Mouse (Mus musculus): ENCODE results near the gene Gcc1. TPM values are rescaled to one million over a fixed set of nuclear protein-coding genes. Genes with fewer than 3 reads are reported as not detected.

Gene Gcc1
- total RNA-seq (2021): 10 to 100 TPM; 20.2 to 20.7 TPM
- long read RNA-seq, experiment 1, full-length matches to known transcripts: 14 of 22 reads
- long read RNA-seq, experiment 1, partial matches to known transcripts: 0 of 22 reads
- long read RNA-seq, experiment 1, other reads (novel, unspliced or antisense): 8 of 22 reads
- long read RNA-seq, experiment 2, full-length matches to known transcripts: 8 of 12 reads
- long read RNA-seq, experiment 2, partial matches to known transcripts: 0 of 12 reads
- long read RNA-seq, experiment 2, other reads (novel, unspliced or antisense): 4 of 12 reads

DNA sequence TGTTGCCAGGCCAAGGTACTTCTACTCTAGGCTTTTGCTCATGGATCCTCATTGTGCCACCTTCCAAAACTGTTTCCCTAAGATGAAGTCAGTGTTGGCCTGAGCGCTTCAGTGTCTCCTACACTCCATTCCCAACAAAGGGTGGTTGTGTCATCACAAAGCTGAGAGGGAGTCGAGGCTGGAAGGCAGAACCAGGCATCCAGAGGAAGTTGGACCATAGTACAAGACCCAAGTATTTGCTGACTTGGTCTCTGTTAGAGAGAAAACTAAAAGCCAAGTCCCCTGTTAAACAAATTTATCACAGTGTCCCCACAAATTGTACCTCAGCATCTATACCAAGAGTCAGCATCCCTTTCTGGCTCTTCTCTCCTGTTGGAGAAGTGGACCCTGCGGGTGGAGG lies at the start of gene Gcc1:
TSS of gene Gcc1 (minus strand) at position 101 of the 400 bp plus-strand sequence.
- no peak for DNase-seq (ENCODE audit: low spot score in 2 of 2)

GRCm38 (mm10) chr6:28474839-28475238 lies 46.6 kb upstream of the Gcc1 start, which contains the start of gene Snd1:
TSS of gene Snd1 (plus strand) at chr6:28475139.
- DNase-seq (ENCODE audit: low spot score in 2 of 2): no peak

DNA sequence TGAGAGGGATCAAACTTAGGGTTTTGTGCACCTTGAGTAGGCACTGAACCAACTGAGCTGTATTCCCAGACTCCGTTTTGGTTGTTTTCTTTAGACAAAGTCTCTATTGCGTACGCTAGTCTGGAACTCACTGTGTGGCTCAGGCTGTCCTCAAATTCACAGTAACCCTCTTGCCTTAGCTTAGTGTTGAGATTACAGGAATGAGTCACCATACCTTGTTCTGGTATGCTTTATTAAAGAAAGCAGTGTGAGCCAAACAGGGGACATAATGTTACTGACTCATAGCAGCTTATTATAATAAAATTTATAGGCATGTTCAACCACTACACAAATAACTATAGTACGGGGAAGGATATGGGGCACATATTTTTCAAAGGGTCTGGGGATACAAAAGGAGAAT lies 46.0 kb upstream of the Gcc1 start:
- DNase-seq (ENCODE audit: low spot score in 2 of 2): no peak

GRCm38 (mm10) chr6:28471284-28472035 lies 43.3 kb upstream of the Gcc1 start:
- no peak for DNase-seq (ENCODE audit: low spot score in 2 of 2)

DNA sequence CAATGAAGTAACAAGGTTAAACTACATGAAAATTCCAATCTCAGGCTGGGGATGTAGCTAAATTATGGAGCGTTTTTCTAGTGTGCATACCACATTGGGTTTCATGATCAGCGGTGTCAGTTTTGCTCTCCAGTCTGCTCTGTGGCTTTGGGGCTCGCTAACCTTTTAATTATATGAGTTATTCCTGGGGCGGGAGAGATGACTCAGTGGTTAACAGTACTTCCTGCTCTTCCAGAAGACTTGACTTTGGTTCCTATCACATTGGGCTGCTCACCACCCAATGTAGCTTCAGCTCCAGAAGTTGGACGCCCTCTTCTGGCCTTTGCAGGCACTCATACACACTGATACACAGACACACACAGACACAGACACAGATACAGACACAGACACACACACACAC lies 42.4 kb upstream of the Gcc1 start:
- no peak for DNase-seq (ENCODE audit: low spot score in 2 of 2)

DNA sequence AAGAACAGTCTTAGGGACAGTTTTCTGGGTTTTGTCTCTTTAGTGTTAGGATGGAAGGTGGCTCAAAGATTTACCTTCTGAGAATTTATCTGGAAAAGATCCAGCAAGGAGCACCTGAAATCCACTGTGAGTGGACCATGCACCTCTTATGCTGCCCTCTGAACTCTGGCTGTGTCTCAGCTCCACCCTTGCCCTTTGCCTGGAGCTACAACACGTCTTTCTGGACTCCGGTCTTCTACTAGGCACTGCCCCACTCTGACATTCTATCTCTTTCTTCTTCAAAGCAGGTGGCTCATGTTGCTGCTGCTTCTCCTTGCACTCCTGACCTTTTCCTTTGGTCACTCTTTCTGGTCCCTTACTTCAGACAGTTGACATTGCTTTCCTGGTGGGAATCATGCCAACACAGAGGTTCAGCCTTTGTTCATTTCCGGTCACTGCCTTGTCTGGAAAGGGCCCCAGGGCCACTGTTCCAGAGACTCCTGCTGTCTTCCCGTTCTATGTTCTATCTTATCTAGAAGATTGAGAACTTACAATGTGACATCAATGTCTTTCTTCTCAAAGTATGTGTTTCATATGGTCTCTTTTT lies 41.9 kb upstream of the Gcc1 start:
- DNase-seq (ENCODE audit: low spot score in 2 of 2): no peak

- no peak for DNase-seq (ENCODE audit: low spot score in 2 of 2)
Measured at GRCm38 (mm10) chr6:28464630-28465029, 36.4 kb upstream of the Gcc1 start.

- DNase-seq (ENCODE audit: low spot score in 2 of 2): peak; percentile 65 to 80
Measured at GRCm38 (mm10) chr6:28460534-28460933, 32.3 kb upstream of the Gcc1 start.

- DNase-seq (ENCODE audit: low spot score in 2 of 2): no peak
Measured at GRCm38 (mm10) chr6:28459221-28459668, 31.1 kb upstream of the Gcc1 start.

- no peak for DNase-seq (ENCODE audit: low spot score in 2 of 2)
Measured at GRCm38 (mm10) chr6:28450977-28451376, 22.8 kb upstream of the Gcc1 start.

- DNase-seq (ENCODE audit: low spot score in 2 of 2): no peak
Measured at GRCm38 (mm10) chr6:28450481-28450880, 22.3 kb upstream of the Gcc1 start.

DNA sequence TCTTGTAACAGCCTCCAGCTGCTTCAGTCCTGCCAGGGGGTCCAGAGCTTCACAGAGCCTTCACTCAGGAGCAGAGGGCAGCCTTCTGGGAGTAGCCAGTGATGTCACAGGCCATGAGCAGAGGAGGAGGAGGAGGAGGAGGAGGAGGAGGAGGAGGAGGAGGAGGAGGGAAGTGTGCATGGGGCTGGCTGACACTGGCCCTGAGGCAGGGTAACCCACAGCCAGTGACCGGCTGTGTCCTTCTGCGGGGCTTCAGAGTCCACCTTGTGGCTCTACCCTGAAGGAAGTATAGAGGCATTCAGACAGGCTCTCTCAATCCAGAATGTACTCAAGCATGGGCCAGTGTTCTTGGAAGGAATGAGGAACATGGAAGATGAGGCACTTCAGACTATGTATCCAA lies 21.1 kb upstream of the Gcc1 start, which contains the start of gene Pax4:
TSS of gene Pax4 (minus strand) at position 101 of the 400 bp plus-strand sequence.
- no peak for DNase-seq (ENCODE audit: low spot score in 2 of 2)

- DNase-seq (ENCODE audit: low spot score in 2 of 2): no peak
Measured at GRCm38 (mm10) chr6:28447937-28448336, 19.7 kb upstream of the Gcc1 start.

DNA sequence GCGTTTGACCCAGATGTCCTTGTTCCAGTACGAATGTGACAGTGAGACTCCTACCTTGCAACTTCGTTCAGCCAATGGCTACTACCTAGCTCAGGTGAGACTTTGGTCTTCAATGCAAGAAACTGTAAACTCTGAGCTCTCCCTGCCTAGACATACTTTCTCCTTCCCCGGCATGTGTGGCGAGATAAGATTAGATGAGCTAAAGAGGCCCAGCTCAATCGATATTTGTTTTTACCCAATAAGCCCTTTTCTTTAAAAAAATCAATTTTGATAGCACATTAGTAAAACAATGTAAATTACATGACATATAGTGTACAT lies 3.3 kb upstream of the Gcc1 start:
- DNase-seq (ENCODE audit: low spot score in 2 of 2): no peak

GRCm38 (mm10) chr6:28430795-28431537 lies 2.8 kb upstream of the Gcc1 start:
- DNase-seq (ENCODE audit: low spot score in 2 of 2): no peak

DNA sequence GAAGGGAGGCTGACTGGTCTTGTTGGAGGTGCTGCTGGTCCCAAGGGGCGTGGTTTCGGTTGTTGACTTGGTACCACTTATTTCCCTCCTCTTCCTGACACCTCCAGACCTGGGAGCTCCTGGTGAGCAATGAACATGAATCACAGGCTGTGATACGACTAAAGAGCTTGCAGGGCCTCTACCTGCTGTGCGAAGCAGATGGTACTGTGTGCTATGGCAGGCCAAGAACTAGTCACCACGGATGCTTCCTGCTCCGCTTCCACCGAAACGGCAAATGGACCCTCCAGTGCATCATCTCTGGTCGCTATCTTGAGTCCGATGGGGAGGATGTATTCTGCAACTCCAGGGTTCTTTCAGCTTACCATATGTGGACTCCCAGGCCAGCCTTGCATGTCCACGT lies 1.7 kb upstream of the Gcc1 start:
- DNase-seq (ENCODE audit: low spot score in 2 of 2): no peak

GRCm38 (mm10) chr6:28427096-28427839 lies 922 bp downstream of the Gcc1 start, which contains the start of gene Fscn3:
TSS of gene Fscn3 (plus strand) at chr6:28427789.
- DNase-seq (ENCODE audit: low spot score in 2 of 2): no peak

- no peak for DNase-seq (ENCODE audit: low spot score in 2 of 2)
Measured at GRCm38 (mm10) chr6:28425019-28425418, 3.2 kb downstream of the Gcc1 start.

DNA sequence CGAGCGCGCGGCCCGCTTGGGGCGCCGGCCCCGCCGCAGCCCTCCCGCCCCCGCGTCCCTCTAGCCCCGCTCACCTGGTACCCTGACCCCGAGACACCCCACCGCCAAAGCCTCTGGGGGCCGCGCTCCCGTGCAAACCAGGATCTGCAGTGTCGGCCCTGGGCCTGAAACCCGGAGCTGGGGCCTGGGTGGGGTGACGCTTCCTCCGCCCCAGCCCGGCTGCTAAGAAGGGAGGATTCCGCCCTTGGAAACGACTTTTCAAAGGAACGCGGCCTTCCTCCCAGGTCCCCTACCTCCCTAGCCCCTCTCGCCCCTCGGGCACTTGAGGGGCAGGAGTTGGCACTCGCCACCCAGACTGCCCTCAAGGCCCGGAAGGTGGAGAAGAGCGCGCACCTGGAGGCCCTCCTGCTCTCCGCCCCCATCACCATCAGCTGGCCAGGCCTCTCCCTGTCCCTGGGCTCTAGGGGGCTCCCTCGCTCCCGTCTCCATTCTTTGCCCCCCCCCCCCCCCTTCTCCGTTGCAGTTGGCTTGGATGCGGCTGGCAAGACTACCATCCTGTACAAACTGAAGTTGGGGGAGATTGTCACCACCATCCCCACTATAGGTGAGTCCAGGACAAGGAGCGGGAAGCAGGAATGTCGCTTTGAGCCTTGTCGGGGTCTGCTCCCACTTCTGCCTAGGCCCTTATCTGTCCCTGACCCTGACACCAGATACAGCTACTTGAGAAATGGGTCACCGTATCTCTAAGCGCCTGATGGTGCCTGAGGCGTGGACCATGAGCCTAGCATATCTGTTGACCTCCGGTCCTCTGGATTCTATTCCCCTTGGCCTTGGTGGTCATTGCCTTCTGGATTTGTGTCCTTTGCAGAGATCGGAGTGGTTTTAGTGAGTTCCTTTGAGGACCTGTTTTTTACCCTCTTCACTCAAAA lies 4.2 kb downstream of the Gcc1 start:
- DNase-seq (ENCODE audit: low spot score in 2 of 2): peak; percentile 47 to 53

- DNase-seq (ENCODE audit: low spot score in 2 of 2): peak; percentile 93 to 94
Measured at GRCm38 (mm10) chr6:28423313-28423712, 4.9 kb downstream of the Gcc1 start, which contains the start of gene Arf5. TSS of gene Arf5 (plus strand) at chr6:28423560.

All from left cerebral cortex, adult 18-20 months (tissue).